Mouse (Mus musculus) ES-Bruce4 (cell line): ENCODE results near the gene Fhit. TPM values are rescaled to one million over a fixed set of nuclear protein-coding genes. Genes with fewer than 3 reads are reported as not detected.

Source experiments
- H3K27ac ChIP-seq: 2 replicates; pipeline ENCODE4 v1.5.1; 2012; ENCODE audit warnings: low read length, inconsistent platforms; ENCODE audit not compliant: insufficient read depth
- H3K27me3 ChIP-seq: 2 replicates; pipeline ENCODE4 v1.6.1; 2012; ENCODE audit warnings: mild to moderate bottlenecking, low read length, inconsistent platforms; ENCODE audit not compliant: control insufficient read depth, poor library complexity, insufficient read depth, severe bottlenecking
- H3K36me3 ChIP-seq: 2 replicates; pipeline ENCODE4 v1.6.1; 2012; ENCODE audit warnings: inconsistent platforms, mild to moderate bottlenecking, low read length, moderate library complexity; ENCODE audit not compliant: control insufficient read depth, poor library complexity, insufficient read depth, severe bottlenecking
- H3K4me1 ChIP-seq: one replicate; pipeline ENCODE4 v1.8.1; 2011; ENCODE audit warnings: low read length; ENCODE audit not compliant: control insufficient read depth, insufficient read depth
- H3K4me3 ChIP-seq: 2 replicates; pipeline ENCODE4 v1.5.1; 2011; ENCODE audit warnings: low read depth, mild to moderate bottlenecking, low read length
- H3K9ac ChIP-seq: 2 replicates; pipeline ENCODE4 v1.6.1; 2012; ENCODE audit warnings: low read depth, mild to moderate bottlenecking, inconsistent platforms; ENCODE audit not compliant: poor library complexity, severe bottlenecking
- H3K9me3 ChIP-seq: replicated peaks from 2 replicates; pipeline ENCODE4 v1.6.1; 2012; ENCODE audit warnings: mild to moderate bottlenecking, low read length, inconsistent platforms; ENCODE audit not compliant: control insufficient read depth, poor library complexity, insufficient read depth, severe bottlenecking
- CTCF ChIP-seq: IDR thresholded peaks from one replicate; pipeline ENCODE4 v1.8.1; 2011; ENCODE audit warnings: low read depth, low read length
- EP300 ChIP-seq: IDR thresholded peaks from 2 replicates; pipeline ENCODE4 v1.6.1; 2011; ENCODE audit warnings: low read depth, low read length; ENCODE audit not compliant: insufficient read depth
- POLR2A ChIP-seq: IDR thresholded peaks from one replicate; pipeline ENCODE4 v1.8.1; 2011; ENCODE audit warnings: low read length; ENCODE audit not compliant: insufficient read depth
- polyA plus RNA-seq: library from polyadenylated mRNA; stranded (reverse); fragments of >200 nt; gene quantifications from 2 replicates; pipeline ENCODE4 v1.2.4, GENCODE M21; 2011; ENCODE audit warnings: low read depth; ENCODE audit not compliant: missing spikeins, insufficient read depth, insufficient read length

The Fhit gene
- polyA plus RNA-seq, 1 experiment: not detected

- H3K4me1 ChIP-seq: no peaks in the 10 kb centered on the region
- H3K36me3 ChIP-seq: no peaks in the 10 kb centered on the region
- no peak overlapping the region for H3K4me3 ChIP-seq
- H3K27me3 ChIP-seq: no peaks in the 10 kb centered on the region
- TF ChIP-seq CTCF: no peak
- TF ChIP-seq POLR2A: no peak
- no peak for TF ChIP-seq EP300
- no peak overlapping the region for H3K9ac ChIP-seq
- H3K27ac ChIP-seq: no peak overlapping the region
- H3K9me3 ChIP-seq: no peaks in the 10 kb centered on the region
These were observed 817.8 kb downstream of the Fhit start for GRCm38 (mm10) chr14:10344064-10344463.

- Histone ChIP-seq H3K27me3 (no peaks in the 10 kb centered on the region), H3K27ac (no peak overlapping the region), H3K36me3 (no peaks in the 10 kb centered on the region), H3K4me1 (no peaks in the 10 kb centered on the region), H3K9me3 (0 out of 2 replicates have a peak, but pooled peaks cover 1% of the 10 kb centered on the region), H3K9ac (no peak overlapping the region), H3K4me3 (no peak overlapping the region)
- no peak for TF ChIP-seq POLR2A
- TF ChIP-seq CTCF: no peak
- no peak for TF ChIP-seq EP300
These were observed 845.1 kb downstream of the Fhit start for GRCm38 (mm10) chr14:10316764-10317163.

DNA sequence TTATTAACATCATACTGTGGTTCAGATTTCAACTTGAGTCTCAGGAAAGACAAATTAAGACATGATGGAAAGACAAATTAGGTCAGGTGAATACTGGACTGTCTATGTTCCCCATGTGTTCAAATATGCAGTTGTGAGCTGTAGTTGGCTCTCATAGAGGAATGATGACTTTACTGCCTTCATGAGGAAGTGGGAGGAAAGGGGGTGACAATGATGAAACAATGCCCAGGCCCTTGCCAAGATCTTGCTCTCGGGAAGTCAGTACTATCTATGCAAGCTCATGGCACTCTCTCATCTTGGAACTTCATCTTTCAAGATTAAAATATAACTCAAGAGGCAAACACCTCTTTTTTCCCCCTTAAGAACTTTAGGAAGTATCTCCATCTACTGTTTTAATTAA, 849.6 kb downstream of the Fhit start:
- no peaks in the 10 kb centered on the region for H3K4me1 ChIP-seq
- no peak overlapping the region for H3K4me3 ChIP-seq
- no peaks in the 10 kb centered on the region for H3K27me3 ChIP-seq
- H3K36me3 ChIP-seq: no peaks in the 10 kb centered on the region
- no peaks in the 10 kb centered on the region for H3K9me3 ChIP-seq
- H3K27ac ChIP-seq: no peak overlapping the region
- TF ChIP-seq EP300 (no peak), CTCF (no peak), POLR2A (no peak)
- H3K9ac ChIP-seq: no peak overlapping the region

- Histone ChIP-seq H3K9ac (no peak overlapping the region), H3K4me3 (no peak overlapping the region), H3K4me1 (no peaks in the 10 kb centered on the region), H3K27ac (no peak overlapping the region), H3K9me3 (no peaks in the 10 kb centered on the region), H3K36me3 (no peaks in the 10 kb centered on the region), H3K27me3 (no peaks in the 10 kb centered on the region)
- TF ChIP-seq POLR2A: no peak
- TF ChIP-seq EP300: no peak
- TF ChIP-seq CTCF: no peak
These were observed 856.5 kb downstream of the Fhit start for GRCm38 (mm10) chr14:10305286-10305685.

GRCm38 (mm10) chr14:10301497-10301896, 860.3 kb downstream of the Fhit start:
- no peak overlapping the region for H3K4me3 ChIP-seq
- no peaks in the 10 kb centered on the region for H3K9me3 ChIP-seq
- H3K27me3 ChIP-seq: no peaks in the 10 kb centered on the region
- no peak overlapping the region for H3K27ac ChIP-seq
- no peaks in the 10 kb centered on the region for H3K36me3 ChIP-seq
- TF ChIP-seq EP300 (no peak), CTCF (no peak), POLR2A (no peak)
- no peak overlapping the region for H3K9ac ChIP-seq
- no peaks in the 10 kb centered on the region for H3K4me1 ChIP-seq

DNA sequence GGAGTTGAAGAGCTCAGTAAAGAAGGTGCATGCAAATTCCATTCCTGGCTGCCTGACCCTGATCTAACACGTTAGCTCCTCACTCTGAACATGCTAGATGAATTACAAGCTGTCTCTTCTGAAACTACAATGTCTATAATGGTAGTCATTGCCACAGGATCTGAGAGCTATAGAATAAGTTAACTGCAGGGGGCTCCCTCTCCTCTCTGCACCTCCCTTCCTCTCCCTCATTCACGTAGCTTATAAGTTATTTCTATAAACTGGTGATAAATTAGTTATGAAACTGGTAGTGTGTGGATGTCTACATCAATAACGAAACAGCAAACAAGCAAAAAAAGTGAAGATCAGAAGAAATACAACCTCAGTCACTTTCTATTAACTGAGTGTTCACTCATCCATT, 860.9 kb downstream of the Fhit start:
- TF ChIP-seq EP300 (no peak), POLR2A (no peak), CTCF (no peak)
- no peak overlapping the region for H3K27ac ChIP-seq
- no peaks in the 10 kb centered on the region for H3K9me3 ChIP-seq
- H3K9ac ChIP-seq: no peak overlapping the region
- H3K36me3 ChIP-seq: no peaks in the 10 kb centered on the region
- H3K27me3 ChIP-seq: no peaks in the 10 kb centered on the region
- H3K4me1 ChIP-seq: no peaks in the 10 kb centered on the region
- H3K4me3 ChIP-seq: no peak overlapping the region

- Histone ChIP-seq H3K27ac (no peak overlapping the region), H3K9ac (no peak overlapping the region)
- TF ChIP-seq POLR2A (no peak), CTCF (no peak), EP300 (no peak)
These were observed 862.8 kb downstream of the Fhit start for GRCm38 (mm10) chr14:10299030-10299429.

More at GRCm38 (mm10) chr14:10299030-10299429, 862.8 kb downstream of the Fhit start:
- Histone ChIP-seq H3K27me3 (no peaks in the 10 kb centered on the region), H3K4me3 (no peak overlapping the region), H3K36me3 (no peaks in the 10 kb centered on the region), H3K4me1 (no peaks in the 10 kb centered on the region), H3K9me3 (no peaks in the 10 kb centered on the region)
